Mouse (Mus musculus): ENCODE measurements around the gene Sacm1l. TPM values are rescaled to one million over a fixed set of nuclear protein-coding genes. Genes with fewer than 3 reads are reported as not detected.
A peak's percentile ranks its signal among the peaks of the same experiment; 100 is the strongest.

The Sacm1l gene
- polyA plus RNA-seq, 1 experiment from 2014 or later = 56.2 TPM

DNA sequence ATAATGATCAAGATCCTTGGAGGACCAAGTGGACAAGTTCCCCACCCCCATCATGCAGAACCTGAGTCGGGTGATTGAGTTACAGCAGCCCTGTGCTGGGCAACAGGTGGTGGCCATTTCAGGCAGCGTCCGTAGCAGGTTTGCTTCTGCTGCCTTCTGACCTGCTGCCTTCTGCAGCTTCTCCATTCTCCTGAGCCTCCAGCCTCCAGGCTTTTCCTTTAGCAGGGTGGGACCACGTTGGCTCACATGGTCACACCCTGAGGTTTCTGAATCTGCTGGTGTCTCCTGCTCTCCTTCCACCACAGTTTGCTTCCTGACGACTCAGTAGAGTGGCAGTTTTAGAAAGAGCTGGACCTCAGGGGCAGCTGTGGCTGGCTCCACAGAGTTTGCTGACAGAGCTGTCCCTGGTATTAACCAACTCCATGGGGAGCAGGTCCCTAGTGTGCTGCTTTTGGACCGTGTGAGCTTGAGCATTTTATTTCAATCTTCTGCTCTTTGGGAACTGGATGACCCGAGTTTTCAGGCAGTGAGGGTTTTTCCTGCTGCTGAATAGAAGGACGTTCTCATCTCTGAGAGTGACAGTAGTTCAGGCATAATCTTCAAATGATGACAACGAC lies 39.7 kb upstream of the Sacm1l start:
- ATAC-seq (ENCODE audit: low read depth) = no peak
- no peaks in the 10 kb centered on the region for H3K36me3 ChIP-seq (ENCODE audit: control insufficient read depth, insufficient read depth, low read length)
- no peak overlapping the region for H3K4me3 ChIP-seq (ENCODE audit: low read depth, low read length)
- 74% methylated on average over 9 of the region's 9 CpGs for WGBS
- H3K4me2 ChIP-seq (ENCODE audit: low read depth, low read length) = no peak overlapping the region
- H3K9me3 ChIP-seq (ENCODE audit: control insufficient read depth, low read length) = no peaks in the 10 kb centered on the region
- no peak overlapping the region for H3K27ac ChIP-seq (ENCODE audit: low read depth, low read length)
- peaks cover 4% of the 10 kb centered on the region; the same call in 1 of the 2 replicates for H3K4me1 ChIP-seq (ENCODE audit: control insufficient read depth, insufficient read depth, low read length)
- no peaks in the 10 kb centered on the region for H3K27me3 ChIP-seq (ENCODE audit: control insufficient read depth, insufficient read depth, low read length)
- no peak overlapping the region for H3K9ac ChIP-seq (replicated peaks; ENCODE audit: low read depth, low read length)

DNA sequence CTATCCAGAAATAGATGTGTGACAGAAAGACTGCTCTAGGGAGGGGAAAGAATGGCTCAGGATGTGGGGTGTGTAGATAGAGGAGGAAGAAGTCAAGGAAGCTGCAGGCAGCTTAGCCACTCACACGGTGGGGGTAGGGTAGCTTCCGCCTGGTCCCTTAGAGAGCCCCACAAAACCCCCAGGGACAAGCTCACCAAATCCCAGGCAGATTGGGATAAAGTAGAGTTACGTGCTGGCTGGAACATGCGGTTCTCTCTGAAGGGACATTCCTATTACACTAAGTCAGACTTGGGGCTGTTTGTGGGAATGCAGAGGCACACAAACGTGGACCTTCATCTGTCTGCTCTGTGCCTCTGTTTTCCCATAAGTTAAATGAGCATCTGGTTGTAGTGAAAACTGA lies 38.6 kb upstream of the Sacm1l start:
- no peaks in the 10 kb centered on the region for H3K27me3 ChIP-seq (ENCODE audit: control insufficient read depth, insufficient read depth, low read length)
- no peaks in the 10 kb centered on the region for H3K36me3 ChIP-seq (ENCODE audit: control insufficient read depth, insufficient read depth, low read length)
- no peak for ATAC-seq (ENCODE audit: low read depth)
- WGBS = 81% methylated on average over 5 of the region's 5 CpGs
- H3K4me1 ChIP-seq (ENCODE audit: control insufficient read depth, insufficient read depth, low read length) = peaks cover 4% of the 10 kb centered on the region; the same call in 1 of the 2 replicates
- H3K27ac ChIP-seq (ENCODE audit: low read depth, low read length) = no peak overlapping the region
- no peaks in the 10 kb centered on the region for H3K9me3 ChIP-seq (ENCODE audit: control insufficient read depth, low read length)
- no peak overlapping the region for H3K4me3 ChIP-seq (ENCODE audit: low read depth, low read length)
- H3K9ac ChIP-seq (replicated peaks; ENCODE audit: low read depth, low read length) = no peak overlapping the region
- no peak overlapping the region for H3K4me2 ChIP-seq (ENCODE audit: low read depth, low read length)

GRCm38 (mm10) chr9:123491917-123492585 lies 37.5 kb upstream of the Sacm1l start:
- peak; percentile 75; the same call in 1 of the 2 replicates for ATAC-seq (ENCODE audit: low read depth)
- H3K4me2 ChIP-seq (ENCODE audit: low read depth, low read length) = no peak overlapping the region
- H3K4me3 ChIP-seq (ENCODE audit: low read depth, low read length) = no peak overlapping the region
- no peaks in the 10 kb centered on the region for H3K9me3 ChIP-seq (ENCODE audit: control insufficient read depth, low read length)
- WGBS = 64% methylated on average over 9 of the region's 9 CpGs
- peaks cover 4% of the 10 kb centered on the region; the same call in 1 of the 2 replicates for H3K4me1 ChIP-seq (ENCODE audit: control insufficient read depth, insufficient read depth, low read length)
- no peak overlapping the region for H3K9ac ChIP-seq (replicated peaks; ENCODE audit: low read depth, low read length)
- H3K27me3 ChIP-seq (ENCODE audit: control insufficient read depth, insufficient read depth, low read length) = no peaks in the 10 kb centered on the region
- no peaks in the 10 kb centered on the region for H3K36me3 ChIP-seq (ENCODE audit: control insufficient read depth, insufficient read depth, low read length)
- H3K27ac ChIP-seq (ENCODE audit: low read depth, low read length) = no peak overlapping the region

GRCm38 (mm10) chr9:123496665-123497064 lies 32.9 kb upstream of the Sacm1l start:
- no peak overlapping the region for H3K4me3 ChIP-seq (ENCODE audit: low read depth, low read length)
- no peak overlapping the region for H3K9ac ChIP-seq (replicated peaks; ENCODE audit: low read depth, low read length)
- no peaks in the 10 kb centered on the region for H3K36me3 ChIP-seq (ENCODE audit: control insufficient read depth, insufficient read depth, low read length)
- ATAC-seq (ENCODE audit: low read depth) = no peak
- H3K4me2 ChIP-seq (ENCODE audit: low read depth, low read length) = no peak overlapping the region
- 25% methylated on average over 13 of the region's 13 CpGs for WGBS
- no peak overlapping the region for H3K27ac ChIP-seq (ENCODE audit: low read depth, low read length)
- H3K4me1 ChIP-seq (ENCODE audit: control insufficient read depth, insufficient read depth, low read length) = peaks cover 3% of the 10 kb centered on the region; the same call in 1 of the 2 replicates
- no peaks in the 10 kb centered on the region for H3K9me3 ChIP-seq (ENCODE audit: control insufficient read depth, low read length)
- H3K27me3 ChIP-seq (ENCODE audit: control insufficient read depth, insufficient read depth, low read length) = no peaks in the 10 kb centered on the region

- WGBS = 90% methylated on average over 5 of the region's 5 CpGs
- H3K4me2 ChIP-seq (ENCODE audit: low read depth, low read length) = no peak overlapping the region
- H3K27ac ChIP-seq (ENCODE audit: low read depth, low read length) = no peak overlapping the region
- no peak overlapping the region for H3K9ac ChIP-seq (replicated peaks; ENCODE audit: low read depth, low read length)
- H3K36me3 ChIP-seq (ENCODE audit: control insufficient read depth, insufficient read depth, low read length) = no peaks in the 10 kb centered on the region
- no peaks in the 10 kb centered on the region for H3K27me3 ChIP-seq (ENCODE audit: control insufficient read depth, insufficient read depth, low read length)
- no peak for ATAC-seq (ENCODE audit: low read depth)
- H3K9me3 ChIP-seq (ENCODE audit: control insufficient read depth, low read length) = no peaks in the 10 kb centered on the region
- H3K4me3 ChIP-seq (ENCODE audit: low read depth, low read length) = no peak overlapping the region
- no peaks in the 10 kb centered on the region for H3K4me1 ChIP-seq (ENCODE audit: control insufficient read depth, insufficient read depth, low read length)
Measured at GRCm38 (mm10) chr9:123497906-123498305, 31.7 kb upstream of the Sacm1l start.

DNA sequence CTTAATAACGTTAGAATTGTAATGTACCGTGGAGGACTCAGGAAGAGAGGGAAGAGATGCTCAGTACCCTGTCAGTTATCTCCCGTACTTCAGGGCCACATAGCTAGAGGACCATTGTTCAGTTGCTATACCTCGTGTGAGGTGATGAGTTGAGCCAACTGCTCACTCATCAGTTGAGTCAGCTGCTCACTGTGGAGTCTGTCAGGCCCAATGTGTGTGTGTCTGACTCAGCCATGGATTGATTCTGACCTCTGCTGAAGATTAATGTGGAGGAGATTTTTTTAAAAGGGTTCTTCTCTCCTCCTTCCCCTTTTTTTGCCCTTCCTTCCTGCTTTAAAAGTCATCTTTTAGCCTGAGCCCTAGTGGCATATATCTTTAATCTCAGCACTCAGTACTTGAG lies 29.1 kb upstream of the Sacm1l start:
- H3K36me3 ChIP-seq (ENCODE audit: control insufficient read depth, insufficient read depth, low read length) = no peaks in the 10 kb centered on the region

DNA sequence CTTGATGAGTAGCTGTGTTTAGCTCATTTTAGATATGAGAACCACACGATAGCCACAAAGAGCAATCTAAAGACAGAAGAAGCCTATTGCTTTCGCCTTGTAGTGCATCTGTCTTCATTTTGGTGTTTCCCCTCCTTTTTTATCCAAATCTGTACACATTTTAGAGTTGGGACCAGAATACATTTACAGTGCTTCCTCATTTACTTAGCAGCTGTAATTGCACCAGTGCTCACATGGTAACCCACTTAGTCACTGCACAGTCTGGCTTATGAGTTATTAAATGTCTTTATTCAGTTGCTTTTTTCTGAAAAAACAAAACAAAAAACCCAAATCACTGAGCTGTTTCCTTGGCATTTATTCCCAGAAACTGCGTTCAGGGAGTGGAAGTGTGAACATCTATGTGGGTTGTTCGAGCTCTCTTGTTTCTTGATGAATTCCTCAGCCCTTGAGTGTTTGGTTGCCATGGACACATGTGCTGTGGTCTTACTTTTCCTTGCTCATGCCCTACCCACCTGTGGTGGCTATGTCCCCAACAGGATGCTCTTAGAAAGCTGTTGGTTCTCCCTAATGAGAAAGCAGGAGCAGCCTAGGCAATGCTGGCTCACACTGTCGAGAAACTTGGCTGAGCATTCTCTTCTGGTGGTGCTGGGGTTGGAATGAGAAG lies 26.3 kb upstream of the Sacm1l start:
- no peak overlapping the region for H3K9ac ChIP-seq (replicated peaks; ENCODE audit: low read depth, low read length)
- no peaks in the 10 kb centered on the region for H3K27me3 ChIP-seq (ENCODE audit: control insufficient read depth, insufficient read depth, low read length)
- H3K4me2 ChIP-seq (ENCODE audit: low read depth, low read length) = no peak overlapping the region
- no peaks in the 10 kb centered on the region for H3K4me1 ChIP-seq (ENCODE audit: control insufficient read depth, insufficient read depth, low read length)
- no peaks in the 10 kb centered on the region for H3K9me3 ChIP-seq (ENCODE audit: control insufficient read depth, low read length)
- H3K4me3 ChIP-seq (ENCODE audit: low read depth, low read length) = no peak overlapping the region
- no peak overlapping the region for H3K27ac ChIP-seq (ENCODE audit: low read depth, low read length)
- no peaks in the 10 kb centered on the region for H3K36me3 ChIP-seq (ENCODE audit: control insufficient read depth, insufficient read depth, low read length)
- ATAC-seq (ENCODE audit: low read depth) = no peak
- 81% methylated on average over 5 of the region's 5 CpGs for WGBS

More for the DNA sequence above, 29.1 kb upstream of the Sacm1l start:
- Histone ChIP-seq H3K9me3 (ENCODE audit: control insufficient read depth, low read length) (no peaks in the 10 kb centered on the region), H3K27ac (ENCODE audit: low read depth, low read length) (no peak overlapping the region), H3K27me3 (ENCODE audit: control insufficient read depth, insufficient read depth, low read length) (no peaks in the 10 kb centered on the region), H3K4me3 (ENCODE audit: low read depth, low read length) (no peak overlapping the region), H3K9ac (replicated peaks; ENCODE audit: low read depth, low read length) (no peak overlapping the region), H3K4me2 (ENCODE audit: low read depth, low read length) (no peak overlapping the region), H3K4me1 (ENCODE audit: control insufficient read depth, insufficient read depth, low read length) (no peaks in the 10 kb centered on the region)
- ATAC-seq (ENCODE audit: low read depth) = no peak
- WGBS = 91% methylated on average over 4 of the region's 4 CpGs

- H3K27me3 ChIP-seq (ENCODE audit: control insufficient read depth, insufficient read depth, low read length) = no peaks in the 10 kb centered on the region
- no peak overlapping the region for H3K4me3 ChIP-seq (ENCODE audit: low read depth, low read length)
- no peak overlapping the region for H3K4me2 ChIP-seq (ENCODE audit: low read depth, low read length)
- no peaks in the 10 kb centered on the region for H3K9me3 ChIP-seq (ENCODE audit: control insufficient read depth, low read length)
- 9% methylated on average over 2 of the region's 2 CpGs for whole genome bisulfite sequencing
- ATAC-seq (ENCODE audit: low read depth) = peak; percentile 84
- H3K27ac ChIP-seq (ENCODE audit: low read depth, low read length) = no peak overlapping the region
- no peak overlapping the region for H3K9ac ChIP-seq (replicated peaks; ENCODE audit: low read depth, low read length)
- no peaks in the 10 kb centered on the region for H3K4me1 ChIP-seq (ENCODE audit: control insufficient read depth, insufficient read depth, low read length)
- H3K36me3 ChIP-seq (ENCODE audit: control insufficient read depth, insufficient read depth, low read length) = no peaks in the 10 kb centered on the region
Measured at GRCm38 (mm10) chr9:123504325-123504724, 25.2 kb upstream of the Sacm1l start.

DNA sequence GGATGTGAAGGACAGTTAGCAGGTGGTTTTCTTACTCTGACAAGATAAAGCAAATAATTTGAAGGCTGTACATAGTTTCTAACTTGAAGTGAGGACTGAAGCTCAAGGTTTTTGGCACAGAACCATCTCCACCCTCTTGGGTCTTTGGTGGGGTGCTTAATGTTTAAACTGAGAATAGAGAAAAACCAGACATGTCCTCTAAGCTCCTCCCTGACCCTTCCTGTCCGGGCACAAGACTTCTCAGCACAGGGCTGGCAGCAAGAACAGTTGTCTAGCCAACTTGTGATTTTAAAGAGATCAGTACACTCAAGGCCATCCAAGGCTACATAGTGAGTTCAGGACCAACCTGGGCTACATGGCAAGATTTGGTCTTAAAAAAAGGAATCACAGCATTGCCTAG lies 24.0 kb upstream of the Sacm1l start:
- 69% methylated on average over 1 of the region's 1 CpGs for WGBS
- no peaks in the 10 kb centered on the region for H3K9me3 ChIP-seq (ENCODE audit: control insufficient read depth, low read length)
- no peak for ATAC-seq (ENCODE audit: low read depth)
- peaks cover 8% of the 10 kb centered on the region; the same call in 1 of the 2 replicates for H3K4me1 ChIP-seq (ENCODE audit: control insufficient read depth, insufficient read depth, low read length)
- no peak overlapping the region for H3K4me2 ChIP-seq (ENCODE audit: low read depth, low read length)
- no peaks in the 10 kb centered on the region for H3K36me3 ChIP-seq (ENCODE audit: control insufficient read depth, insufficient read depth, low read length)
- no peak overlapping the region for H3K9ac ChIP-seq (replicated peaks; ENCODE audit: low read depth, low read length)
- H3K27me3 ChIP-seq (ENCODE audit: control insufficient read depth, insufficient read depth, low read length) = no peaks in the 10 kb centered on the region
- H3K27ac ChIP-seq (ENCODE audit: low read depth, low read length) = no peak overlapping the region
- no peak overlapping the region for H3K4me3 ChIP-seq (ENCODE audit: low read depth, low read length)
